Mouse (Mus musculus): ENCODE data around the gene Sema4c. TPM values are rescaled to one million over a fixed set of nuclear protein-coding genes. Genes with fewer than 3 reads are reported as not detected.

Gene Sema4c
- total and polyA plus RNA-seq, 3 experiments, result 0.87 TPM; not detected in 2

GRCm38 (mm10) chr1:36511289-36512021 lies 46.7 kb downstream of the Sema4c start, which contains the start of gene Cnnm3:
Gene Cnnm3 (plus strand): TSS chr1:36511867.
- peak; percentile 100 for DNase-seq (ENCODE audit: low spot score)
- H3K36me3 ChIP-seq (replicated peaks), result peaks cover 41% of the 10 kb centered on the region
- TF ChIP-seq POLR2AphosphoS5 (IDR thresholded peaks at IDR 0.05; ENCODE audit: insufficient replicate concordance, low read depth, low read length) (no peak), CTCF (IDR thresholded peaks at IDR 0.05; ENCODE audit: low read depth, low read length) (peak; percentile 37; the same call in 1 of the 2 replicates)
- no peaks in the 10 kb centered on the region for H3K9me3 ChIP-seq (replicated peaks)
- H3K4me1 ChIP-seq (ENCODE audit: insufficient read depth, low read depth, low read length), result peaks cover 52% of the 10 kb centered on the region
- H3K4me3 ChIP-seq (ENCODE audit: low read depth, low read length), result peak within 1 kb of the TSS; percentile 84
- ATAC-seq (ENCODE audit: extremely low read depth, insufficient number of reproducible peaks, low FRiP score, poor library complexity, severe bottlenecking), result peak; percentile 99
- no peaks in the 10 kb centered on the region for H3K27me3 ChIP-seq (ENCODE audit: insufficient read depth, low read length)

- H3K27me3 ChIP-seq (ENCODE audit: insufficient read depth, low read length), result no peaks in the 10 kb centered on the region
- ATAC-seq (ENCODE audit: extremely low read depth, insufficient number of reproducible peaks, low FRiP score, poor library complexity, severe bottlenecking) (no peak), DNase-seq (ENCODE audit: low spot score) (no peak)
- H3K4me3 ChIP-seq (ENCODE audit: low read depth, low read length), result no peak overlapping the region
- no peaks in the 10 kb centered on the region for H3K9me3 ChIP-seq (replicated peaks)
- peaks cover 26% of the 10 kb centered on the region for H3K36me3 ChIP-seq (replicated peaks)
- peaks cover 25% of the 10 kb centered on the region for H3K4me1 ChIP-seq (ENCODE audit: insufficient read depth, low read depth, low read length)
- TF ChIP-seq GATA2 (IDR thresholded peaks at IDR 0.05; ENCODE audit: borderline replicate concordance, low read depth, low read length) (no peak), POLR2AphosphoS5 (IDR thresholded peaks at IDR 0.05; ENCODE audit: insufficient replicate concordance, low read depth, low read length) (no peak)
Measured at GRCm38 (mm10) chr1:36508238-36508637, 49.9 kb downstream of the Sema4c start.

GRCm38 (mm10) chr1:36501261-36501660 lies 56.9 kb downstream of the Sema4c start:
- peak; percentile 82 for DNase-seq (ENCODE audit: low spot score)
- H3K9me3 ChIP-seq (replicated peaks), result no peaks in the 10 kb centered on the region
- ATAC-seq (ENCODE audit: extremely low read depth, insufficient number of reproducible peaks, low FRiP score, poor library complexity, severe bottlenecking), result no peak; the same call in 1 of the 2 replicates
- peaks cover 53% of the 10 kb centered on the region for H3K36me3 ChIP-seq (replicated peaks)
- TF ChIP-seq POLR2AphosphoS5 (IDR thresholded peaks at IDR 0.05; ENCODE audit: insufficient replicate concordance, low read depth, low read length) (no peak), TAL1 (conservative IDR thresholded peaks at IDR 0.05; ENCODE audit: low read depth, low read length) (no peak), CTCF (IDR thresholded peaks at IDR 0.05; ENCODE audit: low read depth, low read length) (peak; percentile 100), GATA1 (IDR thresholded peaks at IDR 0.05; ENCODE audit: borderline replicate concordance, low read length) (no peak), GATA2 (IDR thresholded peaks at IDR 0.05; ENCODE audit: borderline replicate concordance, low read depth, low read length) (no peak)
- no peaks in the 10 kb centered on the region; the same call in 1 of the 2 replicates for H3K4me1 ChIP-seq (ENCODE audit: insufficient read depth, low read depth, low read length)
- H3K27me3 ChIP-seq (ENCODE audit: insufficient read depth, low read length), result no peaks in the 10 kb centered on the region
- H3K4me3 ChIP-seq (ENCODE audit: low read depth, low read length), result no peak overlapping the region

Other genes with a start within 250 kb of the Sema4c start
- gene Kansl3, start 189.2 kb downstream of the Sema4c start, total RNA-seq (2014; fragmentation: Nextera tagmentation), result 40.9 and 47.3 TPM in 2 replicates
- gene Kansl3, start 189.2 kb downstream of the Sema4c start, total RNA-seq (2017), result 43.3 and 48.7 TPM in 2 replicates
- gene Kansl3, start 189.2 kb downstream of the Sema4c start, polyA plus RNA-seq (2012), result 35.9 and 50.0 TPM in 2 replicates
- not detected in 2 replicates for gene Fer1l5, start 186.1 kb downstream of the Sema4c start, total RNA-seq (2014; fragmentation: Nextera tagmentation)
- gene Fer1l5, start 186.1 kb downstream of the Sema4c start, total RNA-seq (2017), result 0.06 TPM in 1 of 2 replicates, not detected in the other
- not detected in 2 replicates for gene Fer1l5, start 186.1 kb downstream of the Sema4c start, polyA plus RNA-seq (2012)
- gene Lman2l, start 113.1 kb downstream of the Sema4c start, total RNA-seq (2014; fragmentation: Nextera tagmentation), result 41.5 and 50.6 TPM in 2 replicates
- 6.0 and 6.5 TPM in 2 replicates for gene Lman2l, start 113.1 kb downstream of the Sema4c start, total RNA-seq (2017)
- 12.4 and 13.3 TPM in 2 replicates for gene Lman2l, start 113.1 kb downstream of the Sema4c start, polyA plus RNA-seq (2012)
- gene Cnnm4, start 86.7 kb downstream of the Sema4c start, total RNA-seq (2014; fragmentation: Nextera tagmentation), result 6.7 and 8.6 TPM in 2 replicates
- gene Cnnm4, start 86.7 kb downstream of the Sema4c start, total RNA-seq (2017), result 3.9 and 4.5 TPM in 2 replicates
- gene Cnnm4, start 86.7 kb downstream of the Sema4c start, polyA plus RNA-seq (2012), result 2.4 and 3.1 TPM in 2 replicates
- 22.2 and 28.2 TPM in 2 replicates for gene Cnnm3, start 46.5 kb downstream of the Sema4c start, total RNA-seq (2014; fragmentation: Nextera tagmentation)
- 7.5 and 8.8 TPM in 2 replicates for gene Cnnm3, start 46.5 kb downstream of the Sema4c start, total RNA-seq (2017)
- 31.1 and 39.0 TPM in 2 replicates for gene Cnnm3, start 46.5 kb downstream of the Sema4c start, polyA plus RNA-seq (2012)
- 12.0 and 14.2 TPM in 2 replicates for gene Ankrd23, start 21.5 kb downstream of the Sema4c start, total RNA-seq (2014; fragmentation: Nextera tagmentation)
- gene Ankrd23, start 21.5 kb downstream of the Sema4c start, total RNA-seq (2017), result 14.8 and 16.6 TPM in 2 replicates
- 9.1 and 10.9 TPM in 2 replicates for gene Ankrd23, start 21.5 kb downstream of the Sema4c start, polyA plus RNA-seq (2012)
- gene Gm42417, start 18.9 kb downstream of the Sema4c start, total RNA-seq (2014; fragmentation: Nextera tagmentation), result not detected in 2 replicates
- not detected in 2 replicates for gene Gm42417, start 18.9 kb downstream of the Sema4c start, total RNA-seq (2017)
- gene Gm42417, start 18.9 kb downstream of the Sema4c start, polyA plus RNA-seq (2012), result 0.15 and 0.25 TPM in 2 replicates
- gene Ankrd39, start 10.9 kb downstream of the Sema4c start, total RNA-seq (2014; fragmentation: Nextera tagmentation), result 9.9 and 15.7 TPM in 2 replicates
- gene Ankrd39, start 10.9 kb downstream of the Sema4c start, total RNA-seq (2017), result 11.9 and 12.3 TPM in 2 replicates
- gene Ankrd39, start 10.9 kb downstream of the Sema4c start, polyA plus RNA-seq (2012), result 15.7 and 17.3 TPM in 2 replicates
- gene Fam178b, start 124.8 kb upstream of the Sema4c start, total RNA-seq (2014; fragmentation: Nextera tagmentation), result not detected in 2 replicates
- gene Fam178b, start 124.8 kb upstream of the Sema4c start, total RNA-seq (2017), result 0.12 TPM in 1 of 2 replicates, not detected in the other
- gene Fam178b, start 124.8 kb upstream of the Sema4c start, polyA plus RNA-seq (2012), result not detected in 2 replicates
- gene Cox5b, start 133.1 kb upstream of the Sema4c start, total RNA-seq (2014; fragmentation: Nextera tagmentation), result 295 and 316 TPM in 2 replicates
- 516 and 777 TPM in 2 replicates for gene Cox5b, start 133.1 kb upstream of the Sema4c start, total RNA-seq (2017)
- gene Cox5b, start 133.1 kb upstream of the Sema4c start, polyA plus RNA-seq (2012), result 1,994 and 2,669 TPM in 2 replicates
- 0.75 TPM in 1 of 2 replicates, not detected in the other for gene 4933424G06Rik, start 151.8 kb upstream of the Sema4c start, total RNA-seq (2014; fragmentation: Nextera tagmentation)
- gene 4933424G06Rik, start 151.8 kb upstream of the Sema4c start, total RNA-seq (2017), result 0.17 and 0.38 TPM in 2 replicates
- not detected in 2 replicates for gene 4933424G06Rik, start 151.8 kb upstream of the Sema4c start, polyA plus RNA-seq (2012)
- gene Actr1b, start 156.1 kb upstream of the Sema4c start, total RNA-seq (2014; fragmentation: Nextera tagmentation), result 50.8 and 54.1 TPM in 2 replicates
- 87.4 and 94.2 TPM in 2 replicates for gene Actr1b, start 156.1 kb upstream of the Sema4c start, total RNA-seq (2017)
- 66.2 and 68.0 TPM in 2 replicates for gene Actr1b, start 156.1 kb upstream of the Sema4c start, polyA plus RNA-seq (2012)
- not detected in 2 replicates for gene Zap70, start 203.4 kb upstream of the Sema4c start, total RNA-seq (2014; fragmentation: Nextera tagmentation)
- not detected in 2 replicates for gene Zap70, start 203.4 kb upstream of the Sema4c start, total RNA-seq (2017)
- gene Zap70, start 203.4 kb upstream of the Sema4c start, polyA plus RNA-seq (2012), result 0.08 TPM in 1 of 2 replicates, not detected in the other

All from G1E (cell line).